Mouse (Mus musculus): ENCODE measurements around the gene Tmem45a2. TPM values are rescaled to one million over a fixed set of nuclear protein-coding genes. Genes with fewer than 3 reads are reported as not detected.

Gene Tmem45a2
- 0.08 and 0.18 TPM in 2 replicates for polyA plus RNA-seq (2014; fragmentation: Nextera tagmentation; extraction: Ambion mirVana)

DNA sequence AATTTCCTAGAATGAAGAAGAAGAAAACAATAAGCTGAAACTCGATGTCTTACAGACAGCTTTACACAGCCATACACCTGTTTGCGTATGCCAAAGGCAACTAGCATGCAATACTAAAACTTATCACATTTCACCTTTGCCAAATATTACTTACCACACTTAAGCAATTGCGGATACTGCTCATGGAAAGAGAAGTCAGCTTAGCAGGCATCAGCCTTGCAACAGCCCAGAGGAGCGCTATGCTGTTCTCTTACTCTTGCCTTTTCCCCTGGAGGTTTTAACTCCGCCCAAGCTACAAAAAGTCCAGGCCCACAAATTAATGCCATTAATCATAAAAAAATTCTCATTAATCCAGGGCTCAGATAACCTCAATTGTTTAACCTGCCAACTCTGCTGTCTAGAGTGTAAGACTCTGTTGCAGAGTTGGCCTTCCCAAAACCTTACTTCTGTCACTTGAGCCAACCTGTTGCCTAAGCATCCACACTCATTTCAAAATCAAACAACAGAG lies at the start of gene Tmem45a2:
TSS of gene Tmem45a2 (minus strand) at position 241 of the 508 bp plus-strand sequence.
- Histone ChIP-seq H3K4me3 (ENCODE audit: low read depth, low read length) (no peak within 1 kb of the TSS), H3K9ac (replicated peaks; ENCODE audit: low read depth, low read length) (no peak within 1 kb of the TSS), H3K9me3 (ENCODE audit: control insufficient read depth, low read length) (no peaks in the 10 kb centered on the region), H3K4me1 (ENCODE audit: control insufficient read depth, insufficient read depth, low read length) (no peaks in the 10 kb centered on the region), H3K36me3 (ENCODE audit: control insufficient read depth, insufficient read depth, low read length) (no peaks in the 10 kb centered on the region), H3K27ac (ENCODE audit: low read depth, low read length) (no peak within 1 kb of the TSS), H3K27me3 (ENCODE audit: control insufficient read depth, insufficient read depth, low read length) (no peaks in the 10 kb centered on the region), H3K4me2 (ENCODE audit: low read depth, low read length) (no peak within 1 kb of the TSS)
- 92% methylated on average over 5 of the region's 5 CpGs for WGBS
- ATAC-seq (ENCODE audit: low read depth), result no peak

DNA sequence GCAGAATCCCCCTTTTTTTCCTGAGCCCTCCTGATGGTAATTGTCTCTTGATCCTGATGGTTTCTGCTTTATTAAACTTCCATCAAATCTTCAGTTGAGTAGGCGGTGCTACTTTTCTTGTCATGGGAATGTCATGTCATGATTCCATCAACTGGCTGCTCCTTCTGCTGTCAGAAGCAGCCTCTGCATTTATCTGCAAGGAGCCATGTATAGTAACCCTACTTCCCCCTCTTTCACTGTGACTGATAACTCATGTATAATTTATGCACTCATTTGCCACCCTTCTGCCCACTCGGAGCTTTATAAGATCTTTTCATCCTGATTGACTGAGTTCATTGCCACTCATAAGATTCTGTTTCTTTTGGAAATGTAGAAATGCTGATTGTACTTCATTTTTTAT lies 46.4 kb upstream of the Tmem45a2 start:
- Histone ChIP-seq H3K27ac (ENCODE audit: low read depth, low read length) (no peak overlapping the region), H3K36me3 (ENCODE audit: control insufficient read depth, insufficient read depth, low read length) (no peaks in the 10 kb centered on the region), H3K4me1 (ENCODE audit: control insufficient read depth, insufficient read depth, low read length) (peaks cover under 1% of the 10 kb centered on the region; the same call in 1 of the 2 replicates), H3K27me3 (ENCODE audit: control insufficient read depth, insufficient read depth, low read length) (no peaks in the 10 kb centered on the region), H3K9me3 (ENCODE audit: control insufficient read depth, low read length) (no peaks in the 10 kb centered on the region), H3K4me2 (ENCODE audit: low read depth, low read length) (no peak overlapping the region), H3K9ac (replicated peaks; ENCODE audit: low read depth, low read length) (no peak overlapping the region), H3K4me3 (ENCODE audit: low read depth, low read length) (no peak overlapping the region)
- ATAC-seq (ENCODE audit: low read depth), result no peak
- 77% methylated on average over 2 of the region's 2 CpGs for WGBS

DNA sequence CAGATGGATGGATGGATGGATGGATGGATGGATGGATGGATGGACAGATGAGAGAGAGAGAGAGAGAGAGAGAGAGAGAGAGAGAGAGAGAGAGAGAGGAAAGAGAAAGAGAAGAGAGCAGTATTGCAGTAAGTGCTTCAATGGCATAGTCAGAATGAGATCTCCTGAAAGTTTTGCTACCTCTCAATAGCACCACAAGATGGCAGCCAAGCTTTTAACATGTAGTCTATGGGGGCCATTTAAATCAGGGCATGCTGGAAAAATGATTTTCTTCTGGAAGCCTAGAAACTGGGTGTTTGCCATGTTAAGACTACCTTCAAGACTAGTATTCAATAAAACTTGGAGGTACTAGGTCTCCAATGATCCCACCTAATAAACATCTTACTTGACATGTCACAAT lies 44.9 kb upstream of the Tmem45a2 start:
- no peaks in the 10 kb centered on the region for H3K27me3 ChIP-seq (ENCODE audit: control insufficient read depth, insufficient read depth, low read length)
- no peak overlapping the region for H3K9ac ChIP-seq (replicated peaks; ENCODE audit: low read depth, low read length)
- ATAC-seq (ENCODE audit: low read depth), result no peak
- no peak overlapping the region for H3K4me2 ChIP-seq (ENCODE audit: low read depth, low read length)
- no peak overlapping the region for H3K4me3 ChIP-seq (ENCODE audit: low read depth, low read length)
- H3K4me1 ChIP-seq (ENCODE audit: control insufficient read depth, insufficient read depth, low read length), result no peaks in the 10 kb centered on the region
- H3K36me3 ChIP-seq (ENCODE audit: control insufficient read depth, insufficient read depth, low read length), result no peaks in the 10 kb centered on the region
- H3K9me3 ChIP-seq (ENCODE audit: control insufficient read depth, low read length), result no peaks in the 10 kb centered on the region
- no peak overlapping the region for H3K27ac ChIP-seq (ENCODE audit: low read depth, low read length)

DNA sequence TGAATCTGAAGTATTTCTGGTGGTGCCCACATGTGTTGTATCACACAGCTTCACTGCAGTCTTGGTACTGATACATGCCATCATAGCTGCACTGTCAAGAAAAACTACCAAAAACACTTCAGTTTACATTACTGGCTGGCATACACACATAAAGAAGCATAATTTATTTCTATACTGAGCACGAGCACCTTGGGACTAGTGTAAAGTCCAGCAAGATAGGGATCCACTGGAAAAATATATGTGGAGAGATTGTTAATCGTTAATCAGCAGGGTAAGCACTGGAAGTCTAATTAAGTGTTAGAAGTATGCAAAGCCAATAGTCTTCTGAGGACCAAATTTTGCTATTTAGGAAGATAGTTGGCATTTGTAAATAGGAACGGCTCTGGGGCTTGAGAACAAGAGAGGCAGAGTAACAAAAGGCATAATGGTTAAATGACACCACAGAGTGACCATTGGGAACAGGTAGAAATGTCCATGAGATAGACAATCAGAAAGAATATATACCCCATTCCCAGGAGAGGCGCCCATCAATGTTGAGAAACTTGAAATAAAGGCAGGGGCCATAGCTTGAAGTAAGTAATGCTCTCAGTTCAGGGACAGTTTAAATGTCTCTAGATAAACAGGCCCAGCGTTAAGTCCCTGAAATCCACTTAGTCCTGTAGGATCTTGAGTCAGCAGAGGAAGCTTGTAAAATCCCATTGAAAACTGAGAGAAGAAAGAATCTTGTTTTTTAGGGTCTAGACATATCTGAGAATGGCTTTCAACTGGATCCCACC lies 35.2 kb upstream of the Tmem45a2 start:
- 85% methylated on average over 5 of the region's 5 CpGs for WGBS
- Histone ChIP-seq H3K9ac (replicated peaks; ENCODE audit: low read depth, low read length) (no peak overlapping the region), H3K9me3 (ENCODE audit: control insufficient read depth, low read length) (no peaks in the 10 kb centered on the region), H3K27ac (ENCODE audit: low read depth, low read length) (no peak overlapping the region), H3K4me3 (ENCODE audit: low read depth, low read length) (no peak overlapping the region), H3K36me3 (ENCODE audit: control insufficient read depth, insufficient read depth, low read length) (no peaks in the 10 kb centered on the region), H3K27me3 (ENCODE audit: control insufficient read depth, insufficient read depth, low read length) (no peaks in the 10 kb centered on the region), H3K4me2 (ENCODE audit: low read depth, low read length) (no peak overlapping the region), H3K4me1 (ENCODE audit: control insufficient read depth, insufficient read depth, low read length) (no peaks in the 10 kb centered on the region)
- no peak for ATAC-seq (ENCODE audit: low read depth)

DNA sequence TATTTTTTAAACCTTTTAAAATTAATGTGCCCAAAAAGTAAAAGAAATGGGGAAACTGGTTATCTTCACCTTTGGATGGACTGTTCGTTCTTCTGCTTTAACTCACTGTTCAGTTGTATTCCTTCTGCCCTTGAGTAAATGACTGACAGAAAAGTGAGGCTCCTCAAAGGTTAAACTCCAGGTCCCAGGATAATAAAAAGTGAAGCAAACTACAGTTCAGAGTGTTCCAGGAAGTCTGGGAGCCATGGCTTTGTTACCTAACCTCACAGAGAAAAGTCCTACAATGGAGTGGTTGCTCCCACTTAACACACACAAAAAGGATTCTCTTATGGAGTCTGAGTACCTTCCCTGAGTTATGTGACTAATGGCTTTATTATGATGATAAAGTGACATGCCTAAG lies 30.0 kb upstream of the Tmem45a2 start:
- no peaks in the 10 kb centered on the region for H3K4me1 ChIP-seq (ENCODE audit: control insufficient read depth, insufficient read depth, low read length)
- H3K9me3 ChIP-seq (ENCODE audit: control insufficient read depth, low read length), result no peaks in the 10 kb centered on the region
- WGBS, result 93% methylated on average over 1 of the region's 1 CpGs
- ATAC-seq (ENCODE audit: low read depth), result no peak
- no peaks in the 10 kb centered on the region for H3K36me3 ChIP-seq (ENCODE audit: control insufficient read depth, insufficient read depth, low read length)
- H3K4me3 ChIP-seq (ENCODE audit: low read depth, low read length), result no peak overlapping the region
- no peaks in the 10 kb centered on the region for H3K27me3 ChIP-seq (ENCODE audit: control insufficient read depth, insufficient read depth, low read length)
- H3K27ac ChIP-seq (ENCODE audit: low read depth, low read length), result no peak overlapping the region
- H3K4me2 ChIP-seq (ENCODE audit: low read depth, low read length), result no peak overlapping the region
- H3K9ac ChIP-seq (replicated peaks; ENCODE audit: low read depth, low read length), result no peak overlapping the region

DNA sequence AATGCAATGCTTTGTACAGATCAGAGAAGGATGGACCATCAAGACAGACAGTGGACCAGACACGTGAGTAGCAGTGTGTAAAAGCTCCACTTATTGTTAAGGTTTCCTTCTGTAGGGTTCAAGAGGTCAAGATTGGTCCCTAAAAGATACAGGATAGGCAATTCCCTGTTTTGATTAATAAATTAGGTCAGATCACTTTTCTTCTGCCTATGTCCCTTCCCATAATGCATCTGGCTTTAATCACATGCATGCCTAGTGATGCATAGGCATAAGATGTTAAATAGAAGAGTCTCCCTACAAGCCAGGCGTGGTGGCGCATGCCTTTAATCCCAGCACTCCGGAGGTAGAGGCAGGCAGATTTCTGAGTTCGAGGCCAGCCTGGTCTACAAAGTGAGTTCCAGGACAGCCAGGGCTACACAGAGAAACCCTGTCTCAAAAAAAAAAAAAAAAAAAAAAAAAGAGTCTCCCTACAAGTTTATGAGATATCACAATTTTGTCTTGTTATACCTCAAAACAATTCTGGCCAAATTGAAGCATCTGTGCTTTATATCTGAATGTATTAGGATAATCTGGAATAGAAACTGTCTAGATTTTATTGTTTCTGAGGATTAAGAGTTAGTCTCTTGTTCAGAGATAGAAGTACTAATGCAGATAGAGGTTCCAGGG lies 28.5 kb upstream of the Tmem45a2 start:
- WGBS, result 89% methylated on average over 5 of the region's 5 CpGs

DNA sequence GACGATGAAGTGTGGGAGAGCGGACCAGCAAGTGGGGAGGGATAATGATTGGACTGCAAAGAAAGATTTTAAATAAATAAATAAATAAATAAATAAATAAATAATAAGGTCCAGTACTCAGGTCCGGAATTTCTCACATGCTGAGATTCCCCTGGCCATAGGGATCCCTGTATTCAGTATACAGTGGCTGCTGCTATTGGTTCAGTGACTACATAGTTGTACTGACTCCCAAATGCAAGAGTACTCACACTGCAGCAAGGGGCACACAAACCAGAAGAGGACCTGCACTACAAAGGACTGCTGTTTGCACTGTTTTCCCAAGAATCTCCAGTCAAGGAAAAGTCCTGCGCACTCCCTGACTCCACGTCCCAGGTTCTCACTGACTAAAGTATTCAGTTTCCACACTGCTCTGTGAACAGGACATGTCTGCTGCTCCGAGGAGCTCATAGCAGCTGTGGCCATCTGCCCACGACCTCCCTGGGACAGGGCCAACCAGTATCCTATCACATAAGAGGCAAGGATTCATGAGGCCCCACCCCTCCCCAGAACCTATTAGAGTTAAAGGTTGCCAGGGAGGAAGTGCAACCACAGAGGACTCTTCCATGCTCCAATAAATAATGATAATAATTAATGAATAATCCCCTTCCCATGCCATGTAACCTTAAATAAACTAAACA lies 27.4 kb upstream of the Tmem45a2 start:
- H3K27me3 ChIP-seq (ENCODE audit: control insufficient read depth, insufficient read depth, low read length), result no peaks in the 10 kb centered on the region
- WGBS, result 69% methylated on average over 7 of the region's 7 CpGs
- no peak overlapping the region for H3K27ac ChIP-seq (ENCODE audit: low read depth, low read length)
- H3K9ac ChIP-seq (replicated peaks; ENCODE audit: low read depth, low read length), result no peak overlapping the region
- no peaks in the 10 kb centered on the region for H3K4me1 ChIP-seq (ENCODE audit: control insufficient read depth, insufficient read depth, low read length)
- no peaks in the 10 kb centered on the region for H3K36me3 ChIP-seq (ENCODE audit: control insufficient read depth, insufficient read depth, low read length)
- ATAC-seq (ENCODE audit: low read depth), result no peak
- H3K4me3 ChIP-seq (ENCODE audit: low read depth, low read length), result no peak overlapping the region
- H3K9me3 ChIP-seq (ENCODE audit: control insufficient read depth, low read length), result no peaks in the 10 kb centered on the region
- H3K4me2 ChIP-seq (ENCODE audit: low read depth, low read length), result no peak overlapping the region

More for the DNA sequence above, 28.5 kb upstream of the Tmem45a2 start:
- Histone ChIP-seq H3K4me3 (ENCODE audit: low read depth, low read length) (no peak overlapping the region), H3K9ac (replicated peaks; ENCODE audit: low read depth, low read length) (no peak overlapping the region), H3K36me3 (ENCODE audit: control insufficient read depth, insufficient read depth, low read length) (no peaks in the 10 kb centered on the region), H3K4me1 (ENCODE audit: control insufficient read depth, insufficient read depth, low read length) (no peaks in the 10 kb centered on the region), H3K4me2 (ENCODE audit: low read depth, low read length) (no peak overlapping the region), H3K27me3 (ENCODE audit: control insufficient read depth, insufficient read depth, low read length) (no peaks in the 10 kb centered on the region), H3K9me3 (ENCODE audit: control insufficient read depth, low read length) (no peaks in the 10 kb centered on the region), H3K27ac (ENCODE audit: low read depth, low read length) (no peak overlapping the region)
- ATAC-seq (ENCODE audit: low read depth), result no peak

DNA sequence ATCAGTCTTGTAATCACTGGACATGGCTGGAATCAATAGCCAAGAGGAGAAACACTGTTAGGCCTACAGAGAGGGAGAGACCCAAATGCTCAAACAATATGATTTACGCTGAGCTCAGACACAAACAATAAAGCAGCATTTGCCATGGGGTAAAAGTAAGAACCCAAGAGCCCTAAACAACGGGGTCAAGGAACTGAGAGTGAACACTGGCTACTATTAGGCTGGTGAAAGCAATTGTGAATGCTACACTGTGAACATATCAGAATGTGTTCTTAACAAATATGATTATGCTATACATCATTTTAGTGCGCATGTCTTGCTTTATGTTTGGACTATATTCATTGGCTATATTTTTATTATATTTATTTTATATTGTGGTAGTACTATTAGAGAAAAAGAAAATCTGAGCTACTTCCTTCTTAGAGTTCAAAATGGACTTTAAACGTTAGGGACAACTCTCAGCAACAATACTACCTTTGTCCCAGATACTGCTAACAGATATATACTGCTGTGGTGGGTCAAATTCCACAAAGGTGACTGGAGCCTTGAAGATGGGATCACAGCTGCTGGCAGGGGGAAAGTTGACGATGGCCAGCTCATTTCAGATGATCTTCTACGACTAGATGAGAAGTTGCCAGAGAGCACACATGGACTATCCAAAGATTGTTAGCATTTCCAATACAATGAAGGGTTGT lies 21.9 kb upstream of the Tmem45a2 start:
- no peak for ATAC-seq (ENCODE audit: low read depth)
- no peaks in the 10 kb centered on the region for H3K36me3 ChIP-seq (ENCODE audit: control insufficient read depth, insufficient read depth, low read length)
- 67% methylated on average over 6 of the region's 6 CpGs for WGBS
- H3K4me1 ChIP-seq (ENCODE audit: control insufficient read depth, insufficient read depth, low read length), result no peaks in the 10 kb centered on the region
- no peak overlapping the region for H3K4me3 ChIP-seq (ENCODE audit: low read depth, low read length)
- no peaks in the 10 kb centered on the region for H3K27me3 ChIP-seq (ENCODE audit: control insufficient read depth, insufficient read depth, low read length)
- H3K27ac ChIP-seq (ENCODE audit: low read depth, low read length), result no peak overlapping the region
- no peak overlapping the region for H3K4me2 ChIP-seq (ENCODE audit: low read depth, low read length)
- no peak overlapping the region for H3K9ac ChIP-seq (replicated peaks; ENCODE audit: low read depth, low read length)
- H3K9me3 ChIP-seq (ENCODE audit: control insufficient read depth, low read length), result no peaks in the 10 kb centered on the region
